Mouse (Mus musculus): ENCODE results near the gene Ric8b.

Gene Ric8b

DNA sequence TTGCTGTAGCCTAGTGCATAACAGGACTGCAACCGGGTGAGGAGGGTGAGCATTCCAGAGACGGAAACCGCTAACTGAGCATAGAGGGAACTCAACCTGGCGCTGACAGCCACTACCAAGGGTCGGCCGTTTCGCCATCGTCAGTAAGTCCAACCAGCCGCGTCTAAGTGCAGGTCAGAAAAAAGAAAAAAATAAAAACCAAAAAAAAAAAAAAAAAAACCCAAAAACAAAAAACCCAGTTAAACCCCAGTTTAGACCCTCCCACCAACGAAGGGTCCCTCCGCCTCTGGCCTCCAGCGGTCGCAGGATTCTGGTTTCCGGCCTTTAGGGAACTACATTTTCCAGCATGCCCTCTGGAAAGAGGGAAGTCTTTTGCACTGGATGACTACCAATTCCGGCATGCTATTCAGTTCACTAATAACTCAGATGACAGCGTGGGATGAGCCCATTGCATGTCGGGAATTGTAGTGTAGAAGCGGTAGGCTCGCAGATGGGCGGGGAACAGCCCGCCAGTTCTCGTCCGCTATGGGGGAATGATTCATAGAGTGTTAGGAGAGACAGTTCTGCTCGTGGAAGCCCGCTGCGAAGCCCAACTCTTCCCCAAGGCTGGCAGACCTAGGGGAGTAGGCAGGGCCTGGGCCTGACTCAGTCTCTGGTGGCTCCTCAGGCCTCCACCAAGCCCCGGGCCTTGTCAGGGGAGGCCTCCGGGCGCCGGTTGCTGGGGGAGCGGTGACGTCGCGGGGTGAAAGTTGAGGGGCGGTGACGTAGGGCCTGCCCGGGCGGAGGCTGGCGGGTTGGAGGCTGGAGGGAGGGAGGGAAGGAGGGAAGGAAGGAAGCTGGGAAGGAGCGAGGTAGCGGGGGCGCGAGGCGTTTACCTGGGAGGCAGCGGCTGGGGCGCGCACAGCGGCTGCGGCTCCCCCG is at the start of gene Ric8b:
Gene Ric8b (plus strand): TSS at position 807 of the 921 bp plus-strand sequence.
- DNase-seq: peak; percentile 97 to 100

DNA sequence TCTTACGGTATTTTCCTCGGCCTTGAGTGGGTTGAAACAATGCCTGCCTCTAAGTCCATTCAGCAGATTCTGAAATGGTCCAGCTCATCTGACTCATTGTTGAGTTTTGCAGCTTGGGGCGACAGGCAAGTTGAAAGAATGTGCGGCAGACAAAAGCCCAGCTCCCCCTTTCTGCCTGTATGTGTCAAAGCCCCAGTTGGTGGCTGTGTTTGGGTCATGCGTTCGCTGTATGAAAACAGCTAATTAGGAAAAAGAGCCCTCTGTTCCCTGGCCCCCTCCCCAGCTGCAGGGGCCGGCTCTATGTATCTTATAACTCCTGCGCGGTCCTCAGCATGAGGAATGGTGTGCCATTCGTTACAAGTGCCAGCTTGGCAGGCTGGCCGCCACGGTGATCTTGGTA is 46.1 kb upstream of the Ric8b start:
- no peak for DNase-seq

DNA sequence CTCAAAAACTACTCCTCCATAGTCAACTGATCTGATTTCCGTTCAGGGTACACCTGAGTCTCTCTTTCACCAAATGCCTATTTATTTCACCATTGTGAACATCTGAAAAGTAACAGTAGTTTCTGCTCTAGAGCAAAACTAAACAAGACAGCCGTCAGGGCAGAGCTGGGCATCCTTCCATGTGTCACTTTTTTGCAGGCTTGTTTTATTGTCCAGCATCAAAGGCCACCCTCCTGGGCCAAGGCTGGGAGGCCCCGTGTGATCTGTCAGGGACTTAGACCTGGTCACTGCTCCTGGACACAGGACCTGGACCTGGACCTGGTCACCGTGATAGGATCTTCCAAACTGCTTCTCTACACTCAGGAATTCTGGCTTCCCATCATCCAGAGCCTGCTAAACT is 45.5 kb upstream of the Ric8b start:
- DNase-seq: no peak

DNA sequence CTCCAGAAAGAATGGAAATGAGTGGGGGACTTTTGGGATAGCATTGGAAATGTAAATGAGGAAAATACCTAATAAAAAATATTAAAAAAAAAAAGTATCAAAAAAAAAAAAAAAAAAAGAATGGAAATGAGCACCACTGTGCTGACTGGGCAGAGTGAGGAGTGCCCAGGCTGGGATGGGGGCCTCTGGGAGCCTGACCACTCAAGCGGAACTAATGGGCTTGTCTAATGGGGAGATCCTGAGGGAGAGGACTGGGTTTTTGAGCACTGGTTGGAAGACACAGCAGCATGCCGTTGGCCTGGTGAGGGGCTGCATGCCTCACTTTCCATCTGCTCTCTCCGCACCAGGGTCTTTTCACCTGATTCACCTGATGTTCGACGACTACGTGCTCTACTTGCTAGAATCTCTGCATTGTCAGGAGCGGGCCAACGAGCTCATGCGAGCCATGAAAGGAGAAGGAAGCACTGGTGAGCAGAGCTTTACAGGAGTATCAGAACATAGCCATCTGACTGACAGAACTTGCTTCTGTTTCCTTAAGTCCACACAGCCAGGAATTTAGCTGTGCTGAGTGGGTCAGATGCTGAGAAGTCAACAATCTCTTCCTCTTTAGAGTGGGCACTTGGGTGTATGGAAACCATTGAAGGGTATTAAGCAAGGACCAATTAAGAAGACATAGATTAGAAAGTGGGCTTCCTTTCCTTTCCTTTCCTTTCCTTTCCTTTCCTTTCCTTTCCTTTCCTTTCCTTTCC is 37.4 kb upstream of the Ric8b start:
- DNase-seq: no peak

DNA sequence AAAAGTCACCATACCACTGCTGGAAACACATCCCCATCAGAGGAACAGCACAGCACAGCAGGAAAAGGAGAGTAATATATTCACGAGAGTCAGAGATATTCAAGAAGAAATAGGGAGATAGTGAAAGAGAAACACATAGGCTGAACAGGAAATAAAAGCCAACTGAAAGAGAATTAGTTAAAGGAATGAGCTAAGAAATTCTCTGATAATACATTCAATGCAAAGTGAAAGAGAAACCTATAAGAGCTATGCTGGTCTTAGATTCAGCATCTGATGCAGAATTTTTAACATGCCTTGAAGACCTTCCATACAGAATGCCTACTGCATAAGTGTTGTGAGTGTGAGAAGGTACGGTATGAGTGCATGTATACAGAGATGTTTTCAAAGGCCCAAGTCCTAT is 34.9 kb upstream of the Ric8b start:
- DNase-seq: no peak

DNA sequence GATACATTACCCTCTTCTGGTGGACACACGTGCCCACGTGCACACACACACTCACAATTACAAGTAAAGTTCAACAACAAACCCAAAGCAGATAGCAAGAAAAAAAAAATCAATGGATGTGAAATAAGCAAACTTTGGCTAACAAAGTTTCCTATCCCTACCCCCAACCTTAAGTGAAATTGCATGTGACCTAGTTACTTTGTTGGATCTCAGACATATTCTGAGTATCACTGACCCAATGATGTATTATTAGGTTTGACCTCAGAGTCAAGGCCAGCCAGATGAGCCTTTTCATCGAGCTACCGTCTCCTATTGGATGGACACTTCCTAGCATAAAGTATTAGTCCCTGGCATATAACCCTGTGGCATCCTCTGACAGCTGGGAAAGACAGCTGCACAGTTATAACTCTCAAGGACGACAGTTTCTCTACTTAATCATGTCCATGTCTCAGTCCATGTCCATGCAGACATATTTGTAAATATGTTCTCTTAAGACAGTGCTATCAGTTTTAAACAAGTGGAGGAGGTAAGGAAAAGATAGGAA is 32.0 kb upstream of the Ric8b start:
- DNase-seq: no peak

DNA sequence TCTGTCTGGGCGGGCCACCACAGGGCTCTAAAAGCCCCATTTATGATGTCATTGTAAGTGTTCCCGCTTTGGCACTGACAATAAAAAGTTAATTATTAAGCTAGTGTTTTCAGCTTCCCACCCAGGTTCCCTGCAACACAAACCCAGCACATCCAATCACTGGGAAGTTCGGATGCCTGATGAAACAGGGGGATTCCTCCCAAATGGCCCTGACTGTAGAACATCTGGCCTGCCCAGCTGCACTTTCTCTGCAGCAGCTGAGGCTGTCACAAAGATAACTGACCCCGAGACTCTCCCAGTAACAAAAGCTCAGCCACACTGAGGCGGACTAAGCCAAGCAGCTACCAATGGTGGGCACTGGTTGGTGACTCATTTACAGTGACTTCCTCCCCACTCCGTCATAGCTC is 31.2 kb upstream of the Ric8b start:
- DNase-seq: no peak

DNA sequence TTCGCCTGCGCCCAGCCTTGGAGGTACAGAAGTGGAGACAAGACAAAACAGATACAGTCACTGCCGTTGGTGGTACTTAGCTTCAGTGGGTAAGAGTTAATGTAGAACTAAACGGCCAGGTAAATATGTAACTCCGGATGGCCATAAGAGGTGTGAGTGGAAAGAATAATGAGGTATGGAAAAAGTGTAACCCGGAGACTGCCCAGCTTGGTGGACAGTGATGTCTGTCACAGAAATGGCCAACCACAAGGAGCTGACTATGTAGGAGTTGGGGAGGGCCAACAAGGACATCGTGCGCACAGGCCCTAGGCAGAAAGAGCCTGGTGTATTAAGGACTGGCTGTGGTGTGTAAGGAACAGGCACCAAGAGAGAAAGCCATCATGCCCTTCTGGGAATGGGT is 30.6 kb upstream of the Ric8b start:
- no peak for DNase-seq

DNA sequence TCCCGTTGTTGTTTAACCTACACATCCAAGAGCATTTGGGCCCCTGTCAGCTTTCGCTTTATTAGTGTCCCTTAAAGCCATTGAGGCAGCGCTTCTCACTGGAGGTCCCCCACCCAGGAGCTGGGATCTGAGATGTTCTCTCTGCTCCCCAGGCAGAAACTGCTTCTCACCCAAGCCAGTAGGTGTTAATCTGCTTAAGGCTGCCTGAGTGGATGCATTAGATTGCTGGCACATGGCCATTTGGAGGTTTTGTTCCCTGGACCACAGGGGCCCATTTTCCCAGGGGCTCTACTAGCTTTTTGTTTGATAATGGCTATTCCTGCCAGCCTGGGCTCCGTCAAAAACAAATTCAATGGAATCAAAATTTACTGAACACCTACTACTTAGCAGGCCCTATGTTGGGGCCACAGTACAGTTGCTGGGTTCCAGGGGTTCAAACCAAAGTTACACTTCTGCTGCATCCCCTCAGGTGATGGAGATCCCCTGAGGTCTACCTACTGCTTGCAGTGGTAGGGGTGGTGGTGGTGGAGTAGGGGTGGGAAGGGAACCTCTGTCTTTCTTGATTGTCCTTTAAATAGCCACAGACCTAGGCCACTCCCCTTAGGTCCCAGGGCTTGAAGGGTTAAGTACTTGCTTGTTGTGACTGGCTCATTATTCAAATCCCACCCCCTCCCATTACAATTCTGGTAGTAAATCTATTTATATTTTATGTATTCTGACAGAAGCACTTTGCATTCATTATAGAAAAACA is 28.1 kb upstream of the Ric8b start:
- DNase-seq: no peak

DNA sequence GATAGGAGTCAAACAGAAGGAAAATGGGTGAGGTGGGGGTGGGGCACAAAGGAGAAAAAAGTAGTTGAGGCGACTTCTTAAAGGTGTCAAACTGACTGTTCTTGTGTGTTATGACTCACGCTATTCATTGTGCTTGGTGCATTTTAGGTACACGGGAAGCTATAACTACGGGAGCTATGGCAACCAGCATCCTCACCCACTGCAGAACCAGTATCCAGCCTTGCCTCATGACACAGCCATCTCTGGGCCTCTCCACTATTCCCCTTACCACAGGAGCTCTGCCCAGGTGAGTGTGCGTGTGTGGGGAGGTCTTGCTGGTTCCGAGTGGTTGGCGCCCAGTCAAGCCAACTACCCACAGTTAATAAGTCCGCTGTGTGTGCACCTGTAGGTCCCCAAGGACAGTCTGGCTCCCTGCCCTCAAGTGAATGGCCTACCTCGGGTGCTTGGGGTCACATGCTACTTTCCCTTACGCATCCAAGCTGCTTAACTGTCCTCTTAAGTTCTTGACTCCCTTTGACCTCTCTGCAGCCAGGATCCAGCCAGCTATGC is 21.5 kb upstream of the Ric8b start:
- no peak for DNase-seq

DNA sequence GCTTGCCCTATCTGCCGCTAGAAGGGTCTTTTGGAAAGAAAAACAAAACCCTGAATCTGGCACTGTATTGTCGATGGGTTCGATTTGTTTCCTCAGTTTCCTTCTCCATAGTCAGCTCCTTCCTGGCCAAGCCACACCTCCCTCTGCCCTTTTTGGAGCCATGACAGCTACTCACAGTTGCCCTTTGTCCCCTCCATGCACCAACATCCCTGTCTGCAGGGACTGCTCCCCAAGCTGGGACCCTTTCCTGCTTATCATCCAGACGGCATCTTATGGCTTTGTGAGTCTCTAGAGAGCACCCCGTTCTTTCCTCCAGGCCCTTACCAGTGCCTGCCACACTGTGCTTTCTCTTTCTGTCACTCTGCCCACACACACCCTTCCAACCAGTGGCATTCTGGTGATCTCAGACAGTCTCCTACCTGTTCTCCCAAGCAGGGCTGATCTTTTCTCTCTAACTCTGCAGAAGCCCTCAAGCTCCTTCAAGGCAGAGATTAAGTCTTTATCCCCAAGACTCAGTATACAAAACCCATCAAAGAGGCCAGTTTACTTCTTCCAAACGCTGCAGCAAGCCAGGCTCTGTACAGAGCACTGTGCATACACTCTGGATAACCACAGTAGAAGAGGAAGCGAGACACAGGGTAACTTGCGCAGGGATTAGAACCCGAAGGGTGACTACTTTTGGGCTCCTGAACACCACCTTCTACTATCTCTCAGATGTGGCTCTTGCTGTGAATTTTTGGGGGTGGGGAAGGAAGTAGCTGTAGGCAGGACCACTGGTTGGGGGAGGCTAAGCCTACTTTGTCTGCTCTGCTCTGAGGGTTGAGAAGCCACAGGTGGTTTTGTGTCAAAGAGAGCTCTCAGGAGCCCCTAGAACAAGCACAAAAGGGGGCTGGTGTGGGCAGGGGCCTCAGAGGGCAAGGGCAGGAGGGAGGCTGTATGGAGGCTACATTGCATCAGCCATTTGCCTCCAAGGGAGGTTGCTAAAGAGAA is 20.2 kb upstream of the Ric8b start:
- DNase-seq: no peak

DNA sequence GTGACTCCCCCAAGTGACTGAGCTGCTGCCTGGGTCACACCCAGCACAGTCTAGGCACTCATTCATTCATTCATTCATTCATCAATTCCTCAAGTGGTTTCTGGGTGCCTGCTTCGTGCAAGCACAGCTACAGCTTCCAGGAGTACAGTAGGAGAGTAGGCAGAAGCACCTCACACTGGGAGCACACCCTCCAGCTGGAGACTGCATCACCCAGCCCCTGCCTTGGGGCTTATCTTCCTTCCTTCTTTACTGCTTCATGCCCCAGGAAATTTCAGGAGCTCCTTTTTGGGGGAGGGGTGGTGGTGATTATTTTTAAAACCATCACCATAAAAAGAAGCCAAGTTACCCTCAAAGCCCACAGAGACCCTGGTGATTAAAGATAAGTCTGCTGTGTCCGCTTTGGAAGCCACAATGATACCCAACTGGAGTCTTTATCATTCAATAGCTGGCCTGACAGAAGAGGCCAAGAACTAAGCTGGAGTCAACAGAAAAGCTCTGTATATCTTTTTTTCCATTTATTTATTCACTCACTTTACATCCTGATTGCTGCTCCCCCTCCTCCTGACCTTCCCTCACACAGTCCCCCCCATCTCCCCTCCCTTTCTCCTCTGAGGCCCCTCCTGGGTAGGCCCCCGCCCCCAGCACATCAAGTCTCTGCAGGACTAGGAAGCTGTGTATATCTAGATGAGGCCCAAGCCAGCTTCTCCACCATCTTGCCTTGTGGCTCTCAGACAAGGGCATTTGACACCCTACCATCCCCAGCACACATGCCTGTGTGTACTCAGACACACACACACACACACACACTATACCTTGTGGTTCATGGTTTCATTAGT is 19.1 kb upstream of the Ric8b start:
- no peak for DNase-seq

DNA sequence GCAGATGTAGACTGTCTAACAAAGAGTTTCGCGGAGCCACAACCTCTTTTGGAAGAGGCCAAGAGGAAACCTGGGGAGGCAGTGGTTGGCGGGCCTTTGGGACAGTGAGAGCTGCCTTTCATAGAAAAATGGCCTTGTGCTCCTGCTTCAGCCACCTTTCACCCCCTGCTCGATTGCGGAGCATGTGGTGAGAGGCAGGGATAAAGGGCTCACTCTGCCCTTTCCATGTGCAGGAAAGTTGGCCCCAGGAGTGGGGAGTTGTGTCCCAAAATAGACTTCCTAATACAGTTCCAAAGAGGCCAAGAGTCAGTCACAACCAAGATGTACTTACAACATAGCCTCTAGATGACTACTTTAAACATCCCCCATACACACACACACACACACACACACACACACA is 15.7 kb upstream of the Ric8b start:
- no peak for DNase-seq

DNA sequence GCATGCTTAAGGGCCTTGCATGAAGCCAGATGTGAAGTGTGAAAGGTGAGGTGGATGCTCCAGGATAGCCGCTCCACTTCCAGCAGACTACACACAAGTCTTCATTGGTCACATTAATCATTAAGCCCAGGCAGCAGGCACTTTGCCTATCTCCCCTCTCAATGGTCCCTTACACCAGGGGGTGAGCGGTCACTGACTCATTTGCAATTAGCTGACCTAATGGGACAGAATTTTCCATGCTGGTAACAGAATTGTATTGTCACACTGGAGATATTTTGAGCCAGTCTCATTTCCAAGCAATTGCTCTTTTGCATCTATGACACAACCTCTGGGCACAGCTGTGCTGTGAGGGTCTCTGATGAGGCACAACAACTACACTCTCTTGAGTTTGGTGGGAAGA is 15.2 kb upstream of the Ric8b start:
- DNase-seq: no peak

DNA sequence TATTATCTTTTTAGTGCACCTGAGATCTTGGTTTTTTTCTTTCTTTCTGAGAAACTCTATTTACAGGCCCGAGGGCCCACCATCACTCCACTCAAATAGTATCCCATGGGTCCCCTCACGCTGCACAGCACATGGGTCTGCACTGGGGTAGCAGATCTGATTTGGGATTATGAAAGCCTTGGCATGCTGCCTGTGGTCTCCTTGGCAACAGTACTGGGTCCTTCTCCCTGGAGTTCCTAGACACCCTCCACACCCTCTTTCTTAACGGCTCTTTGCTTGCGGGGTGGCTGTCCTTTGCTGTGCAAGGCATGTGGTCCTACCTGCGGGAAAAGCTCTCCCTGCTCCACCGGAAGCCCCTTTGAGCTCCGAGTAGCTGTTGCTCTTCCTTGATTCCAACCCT is 14.1 kb upstream of the Ric8b start:
- peak in 1 of 2 experiments; percentile 31 for DNase-seq

DNA sequence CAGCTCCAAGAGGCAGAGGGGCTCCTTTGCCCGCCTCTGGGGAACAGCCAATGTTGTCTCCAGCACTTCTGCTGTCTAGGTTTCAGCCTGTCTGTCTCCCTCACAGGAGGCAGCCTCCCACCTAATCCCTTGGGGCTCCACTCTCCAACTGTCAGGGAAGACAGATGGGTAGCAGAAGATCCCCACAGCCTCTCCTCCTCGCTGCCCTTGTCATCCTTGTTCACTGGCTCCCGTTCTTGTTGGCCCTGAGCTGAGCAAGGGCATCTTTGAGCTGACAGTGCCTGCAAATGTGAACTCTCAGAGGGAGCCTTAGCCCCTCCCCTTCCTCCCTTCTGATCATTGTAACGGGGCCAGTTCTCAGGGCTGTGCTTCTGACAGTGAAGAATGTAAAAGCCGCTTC is 13.7 kb upstream of the Ric8b start:
- DNase-seq: peak in 1 of 2 experiments; percentile 19

DNA sequence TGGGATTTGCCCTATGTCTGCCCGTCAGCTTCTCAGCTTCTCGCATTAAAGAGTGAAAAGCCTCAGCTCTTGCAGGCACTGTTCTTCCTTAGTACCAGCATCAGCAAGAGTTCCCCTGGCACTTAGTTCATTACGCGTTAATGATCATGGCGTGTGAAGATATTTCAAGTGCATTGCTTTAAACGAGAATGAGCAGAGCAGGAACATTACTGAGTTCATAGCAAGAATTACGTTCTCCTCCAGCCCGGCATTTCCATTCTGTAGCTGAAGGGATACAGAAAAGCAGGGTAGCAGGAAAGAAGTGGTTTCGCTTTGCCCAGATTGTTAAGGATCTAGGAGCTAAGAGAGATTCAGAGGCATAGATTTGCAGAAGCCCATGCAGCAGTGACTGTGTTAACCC is 10.5 kb upstream of the Ric8b start:
- DNase-seq: no peak

DNA sequence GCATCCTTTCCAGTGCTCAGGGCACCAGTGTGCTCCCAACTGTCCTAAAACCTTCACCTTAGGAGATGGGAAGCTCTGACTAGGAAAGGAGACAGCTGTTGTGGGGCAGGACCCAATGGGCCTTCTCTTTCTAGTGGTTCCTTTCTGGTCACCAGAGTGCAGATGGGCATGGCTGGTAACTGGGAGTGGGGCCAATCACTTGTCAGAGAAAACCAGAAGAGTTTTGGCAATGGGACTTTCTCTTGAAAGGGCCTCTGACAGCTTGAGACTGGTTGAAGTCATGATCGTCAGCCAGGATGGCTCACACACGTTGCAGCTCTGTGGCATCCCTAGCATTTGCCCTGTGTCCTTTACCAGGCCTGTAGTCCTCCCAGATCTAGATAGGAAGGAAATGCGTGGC is 9.4 kb upstream of the Ric8b start:
- DNase-seq: no peak

DNA sequence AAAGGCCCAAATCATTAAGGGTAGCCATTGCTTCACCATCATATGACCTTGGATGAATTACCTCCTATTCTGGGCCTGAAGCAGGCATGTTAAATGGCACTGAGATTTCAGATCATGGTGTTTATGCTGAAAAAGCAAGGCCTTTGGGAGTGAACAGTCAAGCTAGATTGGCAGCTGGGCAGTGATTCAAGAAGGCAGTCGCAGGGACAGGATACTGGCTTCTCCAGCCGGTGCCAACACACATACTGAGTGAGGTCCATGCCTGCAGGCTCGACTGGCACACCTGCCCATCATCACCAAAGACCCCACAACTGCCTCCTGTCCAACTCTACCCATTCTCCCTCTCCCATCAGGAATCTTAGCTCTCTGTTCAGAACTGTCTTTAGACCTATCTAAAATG is 8.9 kb upstream of the Ric8b start:
- no peak for DNase-seq

DNA sequence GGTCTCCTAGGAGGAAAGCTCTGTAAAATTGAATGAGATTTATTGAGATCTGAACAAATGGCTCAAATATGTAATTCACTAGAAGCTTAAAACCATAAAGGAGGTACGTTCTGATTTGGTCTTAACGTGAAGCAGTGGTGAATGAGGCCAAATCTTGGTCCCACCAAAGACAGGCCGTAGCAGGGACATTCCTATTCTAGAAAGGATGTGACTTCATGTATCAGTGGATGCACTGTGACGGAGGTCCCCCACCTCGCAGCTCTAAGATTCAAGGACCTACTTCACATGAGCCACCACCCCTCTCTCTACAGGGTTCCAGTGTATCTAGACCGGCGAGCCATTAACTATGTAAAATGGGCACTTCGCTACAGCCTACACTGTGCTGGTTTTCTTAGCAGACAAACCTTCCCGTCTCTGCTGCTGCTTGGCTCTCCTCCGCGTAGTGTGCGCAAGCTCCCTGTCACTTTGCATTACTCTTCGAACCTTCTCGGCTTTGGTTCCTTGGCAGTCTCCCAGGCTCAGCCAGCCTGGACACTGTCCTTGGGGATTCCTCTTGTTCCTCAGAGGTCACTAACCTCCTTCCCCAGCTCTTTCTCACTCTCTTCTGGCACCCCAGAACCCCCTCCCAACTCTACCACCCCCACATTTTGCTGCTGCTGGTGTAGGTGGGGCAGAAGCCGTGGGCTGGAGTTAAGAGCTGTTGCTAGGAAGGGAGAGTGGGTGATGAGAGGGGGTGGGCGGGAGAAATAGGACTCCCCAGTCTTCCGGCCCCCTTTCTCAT is 8.2 kb upstream of the Ric8b start:
- DNase-seq: peak; percentile 22 to 34
